Mouse (Mus musculus) MEL (cell line): ENCODE measurements around the gene Slc25a4. TPM values are rescaled to one million over a fixed set of nuclear protein-coding genes. Genes with fewer than 3 reads are reported as not detected.
A peak's percentile ranks its signal among the peaks of the same experiment; 100 is the strongest.

Experiments used
- DNase-seq: peaks from one replicate; pipeline ENCODE4 v3.0.0; 2011; ENCODE audit warnings: low read depth, low spot score
- H3K27ac ChIP-seq: 2 replicates; pipeline ENCODE4 v1.5.1; 2012; ENCODE audit warnings: low read depth, mild to moderate bottlenecking, control low read depth, low read length, moderate library complexity; ENCODE audit not compliant: control insufficient read depth
- H3K27me3 ChIP-seq, 2 experiments: fragments of 150-350 bp in 1 of 2; sonication (generic) in 1 of 2; 2 replicates each; pipeline ENCODE4 v1.6.1; 2012; ENCODE audit warnings: low read length in 2 of 2, mild to moderate bottlenecking in 2 of 2, improper control_type of control experiment in 1 of 2, moderate library complexity in 1 of 2; ENCODE audit not compliant: insufficient read depth in 2 of 2, control insufficient read depth in 1 of 2
- H3K36me3 ChIP-seq, 2 experiments: 2 replicates each; pipeline ENCODE4 v1.6.1; 2012 to 2014; ENCODE audit warnings: low read length in 2 of 2, improper control_type of control experiment in 1 of 2, inconsistent platforms in 1 of 2, mild to moderate bottlenecking in 1 of 2; ENCODE audit not compliant: insufficient read depth in 2 of 2, control insufficient read depth in 1 of 2
- H3K4me1 ChIP-seq, 2 experiments: fragments of 150-350 bp in 1 of 2; sonication (generic) in 1 of 2; 2 replicates each; pipeline ENCODE4 v1.6.1; 2012; ENCODE audit warnings: low read length in 2 of 2, improper control_type of control experiment in 1 of 2, mild to moderate bottlenecking in 1 of 2; ENCODE audit not compliant: insufficient read depth in 2 of 2, control insufficient read depth in 1 of 2
- H3K4me3 ChIP-seq, 2 experiments: fragments of 150-350 bp in 1 of 2; sonication (generic) in 1 of 2; 2 replicates each; pipeline ENCODE4 v1.5.1; 2012; ENCODE audit warnings: low read depth in 2 of 2, low read length in 2 of 2, mild to moderate bottlenecking in 2 of 2, moderate library complexity in 2 of 2, control low read depth in 1 of 2, improper control_type of control experiment in 1 of 2; ENCODE audit not compliant: control insufficient read depth in 1 of 2, insufficient read depth in 1 of 2
- H3K79me2 ChIP-seq: 2 replicates; pipeline ENCODE4 v1.6.1; 2012; ENCODE audit warnings: mild to moderate bottlenecking, low read length, moderate library complexity; ENCODE audit not compliant: control insufficient read depth, poor library complexity, insufficient read depth
- H3K9ac ChIP-seq: 2 replicates; pipeline ENCODE4 v1.6.1; 2012; ENCODE audit warnings: low read depth, mild to moderate bottlenecking, control low read depth, low read length, moderate library complexity; ENCODE audit not compliant: control insufficient read depth, poor library complexity, severe bottlenecking
- H3K9me3 ChIP-seq: fragments of 150-350 bp; sonication (generic); replicated peaks from 2 replicates; pipeline ENCODE4 v1.6.1; 2012; ENCODE audit warnings: mild to moderate bottlenecking, low read length, improper control_type of control experiment, moderate library complexity; ENCODE audit not compliant: insufficient read depth
- E2F4 ChIP-seq: IDR thresholded peaks from 2 replicates; pipeline ENCODE4 v1.6.1; 2011; ENCODE audit warnings: low read depth, low read length, improper control_type of control experiment, borderline replicate concordance
- ELF1 ChIP-seq: IDR thresholded peaks from 2 replicates; pipeline ENCODE4 v1.6.1; 2014; ENCODE audit warnings: low read depth, mild to moderate bottlenecking, inconsistent platforms, low read length, improper control_type of control experiment, moderate library complexity
- GATA1 ChIP-seq: IDR thresholded peaks from 2 replicates; pipeline ENCODE4 v1.6.1; 2011; ENCODE audit warnings: low read depth, low read length, improper control_type of control experiment
- MAZ ChIP-seq: IDR thresholded peaks from 2 replicates; pipeline ENCODE4 v1.6.1; 2012; ENCODE audit warnings: low read depth, mild to moderate bottlenecking, inconsistent platforms, low read length, improper control_type of control experiment
- MYB ChIP-seq: IDR thresholded peaks from 2 replicates; pipeline ENCODE4 v1.6.1; 2011; ENCODE audit warnings: mild to moderate bottlenecking, low read depth, low read length, improper control_type of control experiment
- NELFE ChIP-seq: IDR thresholded peaks from 2 replicates; pipeline ENCODE4 v1.6.1; 2011; ENCODE audit warnings: low read depth, low read length, improper control_type of control experiment
- POLR2A ChIP-seq, 2 experiments: IDR thresholded peaks; 2 replicates each; pipeline ENCODE4 v1.6.1; 2011 to 2012; ENCODE audit warnings: low read length in 2 of 2, mild to moderate bottlenecking in 2 of 2, control low read depth in 1 of 2, improper control_type of control experiment in 1 of 2, low read depth in 1 of 2, moderate library complexity in 1 of 2; ENCODE audit not compliant: control insufficient read depth in 1 of 2, insufficient read depth in 1 of 2, poor library complexity in 1 of 2
- POLR2AphosphoS2 ChIP-seq: IDR thresholded peaks from 2 replicates; pipeline ENCODE4 v1.6.1; 2011; ENCODE audit warnings: low read length, improper control_type of control experiment
- POLR2AphosphoS5 ChIP-seq: IDR thresholded peaks from 2 replicates; pipeline ENCODE4 v1.6.1; 2012; ENCODE audit warnings: low read depth, borderline replicate concordance, mild to moderate bottlenecking, inconsistent platforms, low read length, moderate library complexity, mixed read lengths
- RAD21 ChIP-seq: IDR thresholded peaks from 2 replicates; pipeline ENCODE4 v1.6.1; 2011; ENCODE audit warnings: mild to moderate bottlenecking, low read depth, low read length, improper control_type of control experiment
- TAL1 ChIP-seq: IDR thresholded peaks from 2 replicates; pipeline ENCODE4 v1.6.1; 2012; ENCODE audit warnings: mild to moderate bottlenecking, inconsistent platforms, low read length, moderate library complexity, mixed read lengths
- TBP ChIP-seq: IDR thresholded peaks from 2 replicates; pipeline ENCODE4 v1.8.0; 2011; ENCODE audit warnings: low read depth, low read length, improper control_type of control experiment
- TCF12 ChIP-seq: IDR thresholded peaks from 2 replicates; pipeline ENCODE4 v1.6.1; 2014; ENCODE audit warnings: low read depth, mild to moderate bottlenecking, inconsistent platforms, low read length, improper control_type of control experiment, moderate library complexity
- USF2 ChIP-seq, 2 experiments: IDR thresholded peaks; 2 replicates each; pipeline ENCODE4 v1.6.1; 2011 to 2012; ENCODE audit warnings: improper control_type of control experiment in 2 of 2, low read length in 2 of 2, borderline replicate concordance in 1 of 2, inconsistent platforms in 1 of 2, low read depth in 1 of 2, mild to moderate bottlenecking in 1 of 2; ENCODE audit not compliant: insufficient read depth in 1 of 2
- ZNF384 ChIP-seq: IDR thresholded peaks from 2 replicates; pipeline ENCODE4 v1.6.1; 2012; ENCODE audit warnings: low read depth, mild to moderate bottlenecking, inconsistent platforms, low read length, improper control_type of control experiment
- polyA plus RNA-seq, 2 experiments: library from polyadenylated mRNA; stranded (reverse) in 1 of 2; unstranded in 1 of 2; fragments of >175 nt in 1 of 2; fragments of >200 nt in 1 of 2; gene quantifications; 2 replicates each; pipeline versions ENCODE4 v1.2.1 to v1.2.4; 2012; ENCODE audit warnings: low replicate concordance in 2 of 2, low read depth in 1 of 2; ENCODE audit not compliant: insufficient read length in 2 of 2, insufficient read depth in 1 of 2, missing spikeins in 1 of 2
- total RNA-seq: library from RNA; depleted of rRNA; stranded (reverse); fragments of 300-350 nt; gene quantifications from 2 replicates; pipeline ENCODE4 v1.2.3, GENCODE M21; 2012

Gene Slc25a4
- total and polyA plus RNA-seq, 3 experiments: 188 to 471 (median 311) TPM

DNA sequence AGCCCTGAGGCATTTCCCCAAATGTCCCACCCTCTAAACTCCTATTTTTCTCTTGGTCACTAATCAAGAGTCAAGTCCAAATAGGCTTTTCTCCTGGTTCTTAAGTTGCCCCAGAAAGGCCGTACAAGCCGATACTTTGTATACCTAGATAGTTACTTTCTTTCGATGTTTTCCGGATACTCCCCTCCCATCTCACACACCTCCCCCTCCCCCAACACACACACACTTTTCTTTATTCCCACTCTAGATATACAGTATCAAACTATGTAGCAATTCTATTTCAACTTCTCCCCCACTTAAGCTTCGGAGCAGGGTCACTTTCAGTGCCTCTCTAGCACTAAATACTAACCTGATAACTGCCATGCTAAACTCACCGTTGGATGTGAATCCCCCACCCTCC lies 5.0 kb downstream of the Slc25a4 start:
- Histone ChIP-seq H3K79me2 (peaks cover 17% of the 10 kb centered on the region), H3K9ac (no peak overlapping the region), H3K27me3 (no peaks in the 10 kb centered on the region), H3K36me3 (peaks cover 9 to 18% of the 10 kb centered on the region in 2 experiments), H3K4me3 (no peak overlapping the region)
- DNase-seq: no peak
- TF ChIP-seq POLR2AphosphoS5 (no peak), MYB (no peak), MAZ (no peak), USF2 (IDR thresholded peaks at IDR 0.05; ENCODE audit: borderline replicate concordance in 1 of 2, insufficient read depth in 1 of 2, low read depth in 1 of 2, low read length in 2 of 2) (no peak), TAL1 (no peak), POLR2AphosphoS2 (no peak), E2F4 (no peak), NELFE (no peak)
- TF ChIP-seq, all 39 proteins: peak for 0
- no peaks in the 10 kb centered on the region for H3K9me3 ChIP-seq
- no peak overlapping the region for H3K27ac ChIP-seq
- H3K4me1 ChIP-seq: peaks cover 2 to 8% of the 10 kb centered on the region in 2 experiments; a peak in 2 of 4 replicates

DNA sequence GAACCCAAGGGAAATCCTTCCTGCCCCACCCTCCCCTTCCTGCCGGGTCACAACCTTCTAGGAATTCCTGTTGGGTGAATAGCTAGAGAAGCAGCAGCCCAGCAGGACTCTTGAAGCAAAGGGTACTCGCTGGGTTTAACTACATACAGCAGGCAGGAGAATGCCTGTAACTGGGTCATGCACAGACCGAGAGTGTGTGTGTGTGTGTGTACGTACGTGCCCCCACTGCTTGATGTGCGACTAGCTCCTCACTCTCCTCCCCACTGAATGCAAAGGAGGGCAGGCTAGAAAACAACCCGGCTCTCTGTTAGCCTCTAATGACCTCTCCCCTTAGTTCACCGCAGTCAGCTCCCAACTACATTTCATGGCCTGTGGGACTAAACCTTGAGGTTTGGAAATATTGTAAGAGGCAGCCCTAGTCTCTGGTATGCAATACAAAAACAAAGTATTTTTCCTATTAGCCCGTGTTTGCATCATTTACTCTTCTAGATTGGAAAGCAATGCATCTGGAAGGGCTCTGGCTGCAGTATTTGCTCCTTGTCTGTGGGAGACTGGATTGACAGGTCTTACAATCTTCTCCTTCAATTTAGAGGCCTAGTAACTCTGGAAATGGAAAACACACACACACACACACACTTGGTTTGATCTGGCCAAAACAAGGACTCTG lies 6.0 kb downstream of the Slc25a4 start:
- Histone ChIP-seq H3K36me3 (peaks cover 9 to 18% of the 10 kb centered on the region in 2 experiments), H3K4me3 (no peak overlapping the region)

DNA sequence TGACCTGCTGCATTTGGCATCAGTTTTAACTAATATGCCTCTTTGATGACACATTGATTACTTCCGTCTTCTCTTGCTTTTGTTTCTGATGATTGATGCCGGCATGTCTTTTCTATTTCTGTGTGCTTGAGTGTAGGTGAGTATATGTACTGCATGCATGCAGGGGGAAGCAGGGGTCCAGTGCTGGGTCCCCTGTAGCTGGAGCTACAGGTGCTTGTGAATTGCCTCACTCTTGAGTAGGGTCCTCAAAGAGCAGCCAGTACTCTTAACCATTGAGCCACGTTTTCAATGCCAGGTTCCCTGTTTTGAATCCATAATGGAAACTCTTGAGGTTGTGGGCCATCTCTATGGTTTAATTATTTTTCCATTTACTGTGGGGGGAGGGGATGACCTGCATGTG lies 6.8 kb downstream of the Slc25a4 start:
- H3K27ac ChIP-seq: no peak overlapping the region
- DNase-seq: peak; percentile 18
- peaks cover 7 to 10% of the 10 kb centered on the region in 2 experiments for H3K36me3 ChIP-seq
- no peak overlapping the region for H3K4me3 ChIP-seq
- peaks cover 4% of the 10 kb centered on the region; the same call in 1 of the 2 replicates for H3K79me2 ChIP-seq
- H3K27me3 ChIP-seq: no peaks in the 10 kb centered on the region
- peaks cover 0 to 3% of the 10 kb centered on the region in 2 experiments; a peak in 3 of 4 replicates for H3K4me1 ChIP-seq
- no peaks in the 10 kb centered on the region for H3K9me3 ChIP-seq
- TF ChIP-seq MYB: no peak
- 0 out of 4 replicates have a peak, but pooled peaks of 1 of the 2 experiments have one; percentile 9 for TF ChIP-seq POLR2A (IDR thresholded peaks at IDR 0.05; ENCODE audit: control insufficient read depth in 1 of 2, insufficient read depth in 1 of 2, low read depth in 1 of 2, low read length in 2 of 2, poor library complexity in 1 of 2)
- H3K9ac ChIP-seq: no peak overlapping the region

More for the DNA sequence above, 6.0 kb downstream of the Slc25a4 start:
- peak; percentile 13 for DNase-seq
- H3K4me1 ChIP-seq: peaks cover 2 to 7% of the 10 kb centered on the region in 2 experiments; a peak in 3 of 4 replicates
- H3K27me3 ChIP-seq: no peaks in the 10 kb centered on the region
- no peak overlapping the region for H3K27ac ChIP-seq
- peaks cover 10% of the 10 kb centered on the region for H3K79me2 ChIP-seq
- TF ChIP-seq TBP: no peak
- no peak for TF ChIP-seq TCF12
- no peak for TF ChIP-seq GATA1
- no peak for TF ChIP-seq ELF1
- no peak for TF ChIP-seq RAD21
- no peak for TF ChIP-seq ZNF384
- H3K9me3 ChIP-seq: no peaks in the 10 kb centered on the region
- H3K9ac ChIP-seq: no peak overlapping the region
